Mouse (Mus musculus) hindbrain, embryonic 12.5 days (tissue): Measurements from ENCODE around the gene Cd248. TPM values are rescaled to one million over a fixed set of nuclear protein-coding genes. Genes with fewer than 3 reads are reported as not detected.

Experiments used
- polyA plus RNA-seq: library from polyadenylated mRNA; unstranded; fragments of >200 nt; fragmentation: Nextera tagmentation; extraction: Ambion mirVana; gene quantifications from 2 replicates; pipeline ENCODE4 v1.2.1, GENCODE M21; 2016

Cd248 gene
- polyA plus RNA-seq, 1 experiment from 2014 or later: 32.0 TPM

Other genes starting within 250 kb of the Cd248 start
- 42.7 and 46.4 TPM in 2 replicates for gene Ccs, start 228.7 kb upstream of the Cd248 start, polyA plus RNA-seq
- 0.35 and 0.40 TPM in 2 replicates for gene Ccdc87, start 228.7 kb upstream of the Cd248 start, polyA plus RNA-seq
- 56.3 and 57.4 TPM in 2 replicates for gene Ctsf, start 212.9 kb upstream of the Cd248 start, polyA plus RNA-seq
- 2.6 and 4.2 TPM in 2 replicates for gene Actn3, start 190.2 kb upstream of the Cd248 start, polyA plus RNA-seq
- gene Zdhhc24, start 189.4 kb upstream of the Cd248 start, polyA plus RNA-seq: 21.1 and 21.4 TPM in 2 replicates
- gene Bbs1, start 161.4 kb upstream of the Cd248 start, polyA plus RNA-seq: 7.2 and 9.8 TPM in 2 replicates
- 167 TPM in 2 replicates for gene Dpp3, start 139.8 kb upstream of the Cd248 start, polyA plus RNA-seq
- 6.5 and 6.7 TPM in 2 replicates for gene Peli3, start 125.0 kb upstream of the Cd248 start, polyA plus RNA-seq
- 116 and 124 TPM in 2 replicates for gene Mrpl11, start 105.9 kb upstream of the Cd248 start, polyA plus RNA-seq
- 0.08 and 0.10 TPM in 2 replicates for gene Npas4, start 77.8 kb upstream of the Cd248 start, polyA plus RNA-seq
- 5.3 and 7.2 TPM in 2 replicates for gene Slc29a2, start 44.2 kb upstream of the Cd248 start, polyA plus RNA-seq
- gene B4gat1, start 29.3 kb upstream of the Cd248 start, polyA plus RNA-seq: 43.8 and 48.7 TPM in 2 replicates
- gene AC124502.3, start 29.2 kb upstream of the Cd248 start, polyA plus RNA-seq: 2.5 and 4.0 TPM in 2 replicates
- gene Brms1, start 26.7 kb upstream of the Cd248 start, polyA plus RNA-seq: 56.9 and 61.2 TPM in 2 replicates
- 1.4 and 1.6 TPM in 2 replicates for gene Rin1, start 17.6 kb upstream of the Cd248 start, polyA plus RNA-seq
- 1.5 and 2.4 TPM in 2 replicates for gene Tmem151a, start 17.5 kb downstream of the Cd248 start, polyA plus RNA-seq
- gene Yif1a, start 20.5 kb downstream of the Cd248 start, polyA plus RNA-seq: 60.3 and 61.6 TPM in 2 replicates
- gene Cnih2, start 30.4 kb downstream of the Cd248 start, polyA plus RNA-seq: 213 and 216 TPM in 2 replicates
- gene Rab1b, start 39.0 kb downstream of the Cd248 start, polyA plus RNA-seq: 239 and 242 TPM in 2 replicates
- 56.1 and 67.3 TPM in 2 replicates for gene Klc2, start 50.5 kb downstream of the Cd248 start, polyA plus RNA-seq
- gene Pacs1, start 205.0 kb downstream of the Cd248 start, polyA plus RNA-seq: 36.6 and 38.8 TPM in 2 replicates
- gene Sf3b2, start 227.4 kb downstream of the Cd248 start, polyA plus RNA-seq: 363 and 385 TPM in 2 replicates
- 22.6 and 27.6 TPM in 2 replicates for gene Gal3st3, start 230.3 kb downstream of the Cd248 start, polyA plus RNA-seq